Mouse (Mus musculus) hindbrain, embryonic 12.5 days (tissue): Measurements from ENCODE around the gene Mat1a. TPM values are rescaled to one million over a fixed set of nuclear protein-coding genes. Genes with fewer than 3 reads are reported as not detected.

Source experiments
- ATAC-seq: fragments of 200-750 bp; cut with Nextera tagmentation; 2 replicates; pipeline ENCODE4 v1.8.0; 2017; ENCODE audit warnings: moderate TSS enrichment; ENCODE audit not compliant: low FRiP score
- H3K27ac ChIP-seq: fragments of 300-500 bp; sonication (generic); 2 replicates; pipeline ENCODE4 v1.5.1; 2016; ENCODE audit warnings: mild to moderate bottlenecking
- H3K27me3 ChIP-seq: fragments of 300-500 bp; sonication (generic); 2 replicates; pipeline ENCODE4 v1.6.1; 2016; ENCODE audit warnings: mild to moderate bottlenecking
- H3K36me3 ChIP-seq: fragments of 300-500 bp; sonication (generic); 2 replicates; pipeline ENCODE4 v1.6.1; 2016; ENCODE audit warnings: mild to moderate bottlenecking
- H3K4me1 ChIP-seq: fragments of 300-500 bp; sonication (generic); 2 replicates; pipeline ENCODE4 v1.6.1; 2016
- H3K4me2 ChIP-seq: fragments of 300-500 bp; sonication (generic); replicated peaks from 2 replicates; pipeline ENCODE4 v1.6.1; 2016; ENCODE audit warnings: mild to moderate bottlenecking
- H3K4me3 ChIP-seq: fragments of 300-500 bp; sonication (generic); 2 replicates; pipeline ENCODE4 v1.5.1; 2016; ENCODE audit warnings: mild to moderate bottlenecking
- H3K9ac ChIP-seq: fragments of 300-500 bp; sonication (generic); 2 replicates; pipeline ENCODE4 v1.6.1; 2016; ENCODE audit warnings: mild to moderate bottlenecking, moderate library complexity
- H3K9me3 ChIP-seq: fragments of 300-500 bp; sonication (generic); replicated peaks from 2 replicates; pipeline ENCODE4 v1.6.1; 2016; ENCODE audit warnings: mild to moderate bottlenecking
- WGBS: fragments of 180-500 bp; shearing (Covaris S2); methylation state at CpG from one replicate; pipeline ENCODE4 v1.1.7; 2016; 5-methylcytosine and 5-hydroxymethylcytosine counted together
- polyA plus RNA-seq: library from polyadenylated mRNA; unstranded; fragments of >200 nt; fragmentation: Nextera tagmentation; extraction: Ambion mirVana; gene quantifications from 2 replicates; pipeline ENCODE4 v1.2.1, GENCODE M21; 2016

Mat1a gene
- polyA plus RNA-seq, 1 experiment from 2014 or later: not detected

- ATAC-seq: no peak
- Histone ChIP-seq H3K4me3 (no peak overlapping the region), H3K9ac (no peak overlapping the region), H3K4me1 (no peaks in the 10 kb centered on the region), H3K27me3 (no peaks in the 10 kb centered on the region), H3K27ac (no peak overlapping the region), H3K36me3 (no peaks in the 10 kb centered on the region), H3K4me2 (no peak overlapping the region), H3K9me3 (no peaks in the 10 kb centered on the region)
- WGBS: 92% methylated on average over 1 of the region's 1 CpGs
Measured at GRCm38 (mm10) chr14:41098726-41099125, 6.1 kb upstream of the Mat1a start.

DNA sequence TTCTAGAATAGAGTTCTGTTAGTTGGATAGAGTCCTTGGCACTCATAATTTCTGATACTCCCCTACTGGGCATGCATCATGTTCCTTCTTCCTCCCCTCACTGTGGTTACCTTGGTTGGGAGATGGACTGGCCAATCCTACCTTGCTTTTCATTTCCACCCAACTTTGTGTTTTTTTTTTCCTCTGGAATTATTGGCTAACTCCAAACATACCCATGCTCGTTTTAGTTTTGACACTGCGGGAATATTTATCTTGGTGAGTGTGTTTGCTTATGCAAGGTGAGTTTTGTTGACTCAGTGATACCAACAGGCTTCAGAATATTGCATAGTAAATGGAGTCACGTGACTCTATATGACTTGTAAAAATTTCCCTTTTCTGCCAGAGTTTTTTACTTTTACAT, 4.1 kb upstream of the Mat1a start:
- 90% methylated on average over 3 of the region's 3 CpGs for WGBS
- H3K36me3 ChIP-seq: no peaks in the 10 kb centered on the region
- no peaks in the 10 kb centered on the region for H3K27me3 ChIP-seq
- H3K4me1 ChIP-seq: no peaks in the 10 kb centered on the region
- no peak overlapping the region for H3K4me2 ChIP-seq
- no peak overlapping the region for H3K4me3 ChIP-seq
- no peak for ATAC-seq
- no peak overlapping the region for H3K27ac ChIP-seq
- H3K9me3 ChIP-seq: no peaks in the 10 kb centered on the region
- H3K9ac ChIP-seq: no peak overlapping the region

DNA sequence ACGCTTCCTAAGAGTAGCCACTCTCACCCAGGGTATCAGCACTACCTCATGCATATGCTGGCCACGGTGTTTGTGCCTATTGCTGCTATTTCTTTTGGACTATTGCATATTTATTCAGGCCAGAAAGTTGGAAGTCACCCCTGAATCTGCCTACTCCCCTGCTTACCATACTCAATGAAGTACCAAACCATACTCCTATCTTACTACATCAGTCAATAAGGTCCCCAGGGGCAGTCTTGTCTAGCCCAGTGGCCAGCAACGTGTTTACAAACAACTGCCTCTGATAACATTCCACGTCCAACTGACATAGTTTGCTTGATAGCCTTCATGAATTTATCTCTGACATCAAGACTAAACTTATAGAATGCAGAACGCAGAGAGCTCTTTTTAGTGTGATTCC, 3.6 kb upstream of the Mat1a start:
- no peak overlapping the region for H3K9ac ChIP-seq
- H3K4me1 ChIP-seq: no peaks in the 10 kb centered on the region
- no peaks in the 10 kb centered on the region for H3K9me3 ChIP-seq
- no peak overlapping the region for H3K27ac ChIP-seq
- ATAC-seq: no peak
- H3K4me3 ChIP-seq: no peak overlapping the region
- no peaks in the 10 kb centered on the region for H3K27me3 ChIP-seq
- WGBS: 90% methylated on average over 5 of the region's 5 CpGs
- H3K4me2 ChIP-seq: no peak overlapping the region
- no peaks in the 10 kb centered on the region for H3K36me3 ChIP-seq

GRCm38 (mm10) chr14:41102269-41102668, 2.6 kb upstream of the Mat1a start:
- 84% methylated on average over 2 of the region's 2 CpGs for WGBS
- no peak overlapping the region for H3K4me2 ChIP-seq
- H3K27ac ChIP-seq: no peak overlapping the region
- H3K9me3 ChIP-seq: no peaks in the 10 kb centered on the region
- H3K27me3 ChIP-seq: no peaks in the 10 kb centered on the region
- no peak overlapping the region for H3K9ac ChIP-seq
- H3K4me3 ChIP-seq: no peak overlapping the region
- ATAC-seq: no peak
- H3K4me1 ChIP-seq: no peaks in the 10 kb centered on the region
- no peaks in the 10 kb centered on the region for H3K36me3 ChIP-seq

DNA sequence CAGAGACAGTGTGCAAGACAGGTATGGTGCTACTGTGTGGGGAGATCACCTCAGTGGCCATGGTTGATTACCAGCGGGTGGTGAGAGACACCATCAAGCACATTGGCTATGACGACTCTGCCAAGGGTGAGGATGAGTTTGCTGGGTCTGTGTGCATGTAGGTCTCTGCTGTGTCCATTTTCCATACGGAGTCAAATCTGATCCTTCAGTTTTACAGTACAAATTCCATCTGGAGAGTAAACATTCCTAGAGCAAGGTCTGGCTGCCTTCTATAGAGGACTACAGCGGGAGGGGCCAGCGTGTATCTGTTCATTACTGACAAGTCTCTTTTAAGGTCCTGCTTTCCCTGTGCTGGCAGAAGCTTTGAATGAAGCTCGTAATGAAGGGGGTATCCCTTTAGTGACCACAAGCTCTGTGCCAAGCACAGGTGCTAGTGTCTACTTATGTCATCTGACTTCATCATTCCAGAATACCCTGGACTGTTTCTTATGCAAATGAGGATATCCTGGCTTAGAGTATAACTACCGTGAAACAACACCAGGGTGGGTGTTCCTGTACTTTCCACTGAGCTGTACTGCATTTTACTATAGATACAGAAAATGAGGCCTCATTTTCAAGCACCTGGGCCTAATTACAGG, 6.3 kb downstream of the Mat1a start:
- H3K36me3 ChIP-seq: no peaks in the 10 kb centered on the region
- no peak for ATAC-seq
- no peaks in the 10 kb centered on the region for H3K4me1 ChIP-seq
- no peak overlapping the region for H3K4me2 ChIP-seq
- WGBS: 87% methylated on average over 7 of the region's 7 CpGs
- no peak overlapping the region for H3K27ac ChIP-seq
- H3K27me3 ChIP-seq: no peaks in the 10 kb centered on the region
- no peak overlapping the region for H3K4me3 ChIP-seq
- H3K9ac ChIP-seq: no peak overlapping the region
- H3K9me3 ChIP-seq: no peaks in the 10 kb centered on the region

DNA sequence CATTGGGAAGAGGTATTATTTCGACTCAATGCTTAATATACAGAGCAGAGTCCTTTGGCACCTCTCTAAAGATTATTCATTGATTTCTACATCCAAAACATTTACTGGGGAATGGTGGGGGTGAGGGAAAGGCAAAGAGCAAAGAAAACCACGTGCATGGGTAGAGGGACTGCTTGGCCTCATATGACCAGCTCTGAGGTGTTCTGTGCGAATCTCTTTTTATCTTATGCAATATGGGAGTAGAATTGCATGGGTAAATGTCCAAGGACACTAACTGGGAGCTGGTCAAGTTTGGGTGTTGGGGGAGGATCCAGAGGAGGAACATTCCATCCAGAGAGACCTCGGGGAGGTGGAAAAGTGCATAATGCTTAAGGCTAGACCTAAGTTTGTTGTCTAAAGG, 8.1 kb downstream of the Mat1a start:
- Histone ChIP-seq H3K27me3 (no peaks in the 10 kb centered on the region), H3K4me1 (no peaks in the 10 kb centered on the region), H3K4me3 (no peak overlapping the region), H3K36me3 (no peaks in the 10 kb centered on the region), H3K9me3 (no peaks in the 10 kb centered on the region), H3K9ac (no peak overlapping the region), H3K4me2 (no peak overlapping the region), H3K27ac (no peak overlapping the region)
- 76% methylated on average over 4 of the region's 4 CpGs for WGBS
- no peak for ATAC-seq

DNA sequence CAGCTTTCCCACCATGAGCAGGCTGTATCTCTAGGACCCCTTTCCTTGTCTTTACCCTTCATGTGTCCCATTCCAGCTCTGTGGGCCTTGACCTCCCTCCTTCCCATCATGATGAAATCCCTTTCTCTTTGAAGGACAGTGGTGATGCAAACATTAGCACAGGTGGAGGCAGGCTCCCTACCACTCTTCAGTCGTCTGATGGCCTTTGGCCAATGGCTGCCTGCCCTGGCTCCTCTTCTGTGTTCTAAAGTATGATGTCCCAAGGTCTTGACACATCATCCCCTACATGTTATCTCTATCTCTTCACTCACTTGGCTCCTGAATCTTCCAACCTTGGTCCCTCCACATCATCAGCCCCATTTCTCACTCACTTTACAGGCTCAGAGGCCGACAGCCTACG, 11.4 kb downstream of the Mat1a start:
- WGBS: 89% methylated on average over 3 of the region's 3 CpGs
- Histone ChIP-seq H3K27ac (no peak overlapping the region), H3K27me3 (no peaks in the 10 kb centered on the region), H3K9ac (no peak overlapping the region), H3K4me2 (no peak overlapping the region), H3K9me3 (no peaks in the 10 kb centered on the region), H3K36me3 (no peaks in the 10 kb centered on the region), H3K4me1 (no peaks in the 10 kb centered on the region), H3K4me3 (no peak overlapping the region)
- ATAC-seq: no peak

DNA sequence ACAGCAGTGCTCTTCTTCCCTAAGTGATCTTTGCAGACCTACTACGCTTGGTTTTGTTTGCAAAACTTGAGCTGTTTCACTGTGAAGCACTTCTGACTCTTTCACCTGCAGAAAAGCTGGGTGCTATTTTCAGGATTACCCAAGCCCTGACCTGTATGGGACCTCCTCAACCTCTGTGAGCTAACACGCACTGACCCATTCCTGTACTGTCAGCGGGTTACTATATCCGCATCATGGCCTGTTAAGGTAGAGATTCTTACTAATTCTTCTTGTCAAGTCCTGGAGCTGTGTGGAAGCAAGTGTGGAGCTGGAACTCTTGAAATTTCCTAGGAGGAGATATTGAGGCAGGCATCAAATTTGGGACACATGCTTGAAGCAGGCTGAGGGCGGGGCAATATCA, 19.8 kb downstream of the Mat1a start:
- no peak overlapping the region for H3K9ac ChIP-seq
- H3K4me1 ChIP-seq: no peaks in the 10 kb centered on the region
- no peak overlapping the region for H3K27ac ChIP-seq
- 89% methylated on average over 5 of the region's 5 CpGs for WGBS
- H3K4me3 ChIP-seq: no peak overlapping the region
- no peak overlapping the region for H3K4me2 ChIP-seq
- no peaks in the 10 kb centered on the region for H3K27me3 ChIP-seq
- H3K9me3 ChIP-seq: no peaks in the 10 kb centered on the region
- no peaks in the 10 kb centered on the region for H3K36me3 ChIP-seq
- ATAC-seq: no peak

DNA sequence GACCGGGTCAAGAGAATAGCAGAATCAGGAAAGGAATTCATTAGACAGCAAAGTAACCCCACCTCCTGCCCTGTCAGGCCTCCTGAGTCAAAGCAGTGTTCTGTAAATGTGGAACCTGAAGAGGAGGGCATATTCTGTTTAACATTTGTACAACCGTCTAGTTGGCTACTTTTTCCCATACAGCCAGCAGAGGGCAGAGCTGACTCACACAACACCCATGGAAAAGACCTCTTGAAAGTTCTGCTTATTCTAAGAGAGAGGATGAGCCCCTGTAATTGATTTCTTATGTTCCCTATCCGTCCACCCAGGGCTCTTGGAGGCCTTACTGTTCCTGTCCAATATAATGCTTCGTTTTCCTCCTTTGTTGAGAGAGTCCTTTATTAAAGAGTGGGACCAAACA, 23.2 kb downstream of the Mat1a start:
- no peak overlapping the region for H3K9ac ChIP-seq
- 20% methylated on average over 4 of the region's 4 CpGs for WGBS
- no peaks in the 10 kb centered on the region for H3K36me3 ChIP-seq
- no peak overlapping the region for H3K4me3 ChIP-seq
- no peak overlapping the region for H3K27ac ChIP-seq
- no peak; the same call in 1 of the 2 replicates for ATAC-seq
- H3K4me1 ChIP-seq: no peaks in the 10 kb centered on the region
- no peaks in the 10 kb centered on the region for H3K27me3 ChIP-seq
- H3K9me3 ChIP-seq: no peaks in the 10 kb centered on the region
- H3K4me2 ChIP-seq: no peak overlapping the region

- no peak within 1 kb of the TSS for H3K27ac ChIP-seq
- no peak within 1 kb of the TSS for H3K4me3 ChIP-seq
- no peak within 1 kb of the TSS for H3K9ac ChIP-seq
- no peaks in the 10 kb centered on the region for H3K36me3 ChIP-seq
- no peak within 1 kb of the TSS for H3K4me2 ChIP-seq
- 91% methylated on average over 7 of the region's 7 CpGs for WGBS
- H3K9me3 ChIP-seq: no peaks in the 10 kb centered on the region
- H3K4me1 ChIP-seq: no peaks in the 10 kb centered on the region
- H3K27me3 ChIP-seq: no peaks in the 10 kb centered on the region
- no peak for ATAC-seq
Measured at GRCm38 (mm10) chr14:41131540-41131939, 26.7 kb downstream of the Mat1a start, which contains the start of gene Sftpa1. Sftpa1 (plus strand) TSS chr14:41131782.

GRCm38 (mm10) chr14:41137006-41137405, 32.2 kb downstream of the Mat1a start:
- ATAC-seq: no peak
- H3K4me2 ChIP-seq: no peak overlapping the region
- no peaks in the 10 kb centered on the region for H3K4me1 ChIP-seq
- no peak overlapping the region for H3K4me3 ChIP-seq
- no peaks in the 10 kb centered on the region for H3K27me3 ChIP-seq
- no peaks in the 10 kb centered on the region for H3K36me3 ChIP-seq
- no peak overlapping the region for H3K9ac ChIP-seq
- H3K27ac ChIP-seq: no peak overlapping the region
- no peaks in the 10 kb centered on the region for H3K9me3 ChIP-seq

DNA sequence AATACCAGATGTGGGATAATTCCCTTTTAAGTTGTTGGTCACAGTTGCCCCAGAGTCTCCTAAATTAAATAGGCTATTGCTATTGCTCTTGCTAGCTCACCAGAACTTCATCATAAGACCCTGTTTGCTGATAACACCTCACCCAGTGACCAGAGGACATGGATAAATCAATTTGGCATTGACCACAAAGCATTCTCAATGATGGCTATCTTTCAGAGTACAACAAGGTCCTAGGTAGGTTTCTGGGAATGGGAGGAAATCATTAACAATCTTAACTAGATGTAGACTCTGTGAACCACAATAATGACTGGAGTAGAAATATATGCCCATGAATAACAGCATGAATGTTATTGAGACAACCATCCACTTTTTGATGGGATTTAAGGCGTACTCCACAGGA, 35.9 kb downstream of the Mat1a start:
- 77% methylated on average over 1 of the region's 1 CpGs for WGBS
- Histone ChIP-seq H3K27ac (no peak overlapping the region), H3K4me1 (no peaks in the 10 kb centered on the region), H3K9me3 (no peaks in the 10 kb centered on the region), H3K36me3 (no peaks in the 10 kb centered on the region), H3K27me3 (no peaks in the 10 kb centered on the region), H3K4me3 (no peak overlapping the region), H3K9ac (no peak overlapping the region), H3K4me2 (no peak overlapping the region)
- no peak for ATAC-seq

- no peak for ATAC-seq
- 80% methylated on average over 6 of the region's 6 CpGs for WGBS
- no peak overlapping the region for H3K27ac ChIP-seq
Measured at GRCm38 (mm10) chr14:41146035-41146434, 41.2 kb downstream of the Mat1a start.

More at GRCm38 (mm10) chr14:41146035-41146434, 41.2 kb downstream of the Mat1a start:
- no peak overlapping the region for H3K4me2 ChIP-seq
- no peaks in the 10 kb centered on the region for H3K36me3 ChIP-seq
- no peaks in the 10 kb centered on the region for H3K9me3 ChIP-seq
- no peaks in the 10 kb centered on the region for H3K4me1 ChIP-seq
- no peak overlapping the region for H3K9ac ChIP-seq
- H3K27me3 ChIP-seq: no peaks in the 10 kb centered on the region
- no peak overlapping the region for H3K4me3 ChIP-seq
